Mouse (Mus musculus): ENCODE measurements around the gene Gm8265. TPM values are rescaled to one million over a fixed set of nuclear protein-coding genes. Genes with fewer than 3 reads are reported as not detected.

The Gm8265 gene
- not detected in 2 replicates for polyA plus RNA-seq (2021; fragmentation: Nextera tagmentation)
- long read RNA-seq, experiment 1: 0 reads
- long read RNA-seq, experiment 2: 0 reads

GRCm38 (mm10) chr14:5632928-5633327, at the start of gene Gm8265:
Gm8265 (minus strand) TSS chr14:5633028.

Other genes with a start within 250 kb of the Gm8265 start
- gene Gm3500, start 244.0 kb downstream of the Gm8265 start, polyA plus RNA-seq (2021; fragmentation: Nextera tagmentation): 0.16 and 0.24 TPM in 2 replicates
- 0.48 and 0.63 TPM in 2 replicates for gene Gm3194, start 177.6 kb downstream of the Gm8265 start, polyA plus RNA-seq (2021; fragmentation: Nextera tagmentation)
- gene Gm8246, start 155.2 kb downstream of the Gm8265 start, polyA plus RNA-seq (2021; fragmentation: Nextera tagmentation): not detected in 2 replicates
- gene Gm3187, start 148.8 kb downstream of the Gm8265 start, polyA plus RNA-seq (2021; fragmentation: Nextera tagmentation): not detected in 2 replicates
- gene Gm3488, start 131.4 kb downstream of the Gm8265 start, polyA plus RNA-seq (2021; fragmentation: Nextera tagmentation): 0.87 and 1.2 TPM in 2 replicates
- 0.11 TPM in 1 of 2 replicates, not detected in the other for gene Gm3532, start 94.5 kb downstream of the Gm8265 start, polyA plus RNA-seq (2021; fragmentation: Nextera tagmentation)
- gene Gm9603, start 54.4 kb upstream of the Gm8265 start, polyA plus RNA-seq (2021; fragmentation: Nextera tagmentation): not detected in 2 replicates
- gene Gm3373, start 108.5 kb upstream of the Gm8265 start, polyA plus RNA-seq (2021; fragmentation: Nextera tagmentation): not detected in 2 replicates
- 0.88 and 0.97 TPM in 2 replicates for gene Gm3383, start 175.0 kb upstream of the Gm8265 start, polyA plus RNA-seq (2021; fragmentation: Nextera tagmentation)
- gene Gm3424, start 197.3 kb upstream of the Gm8265 start, polyA plus RNA-seq (2021; fragmentation: Nextera tagmentation): not detected in 2 replicates
- 0.20 and 0.39 TPM in 2 replicates for gene Gm8237, start 247.4 kb upstream of the Gm8265 start, polyA plus RNA-seq (2021; fragmentation: Nextera tagmentation)